Mouse (Mus musculus) ES-E14 (cell line): Measurements from ENCODE around the gene Tns1. TPM values are rescaled to one million over a fixed set of nuclear protein-coding genes. Genes with fewer than 3 reads are reported as not detected.

Experiments
- DNase-seq: peaks from one replicate; pipeline ENCODE4 v3.0.0-alpha.2; 2013; ENCODE audit warnings: low read depth, low spot score
- H3K27ac ChIP-seq: 2 replicates; pipeline ENCODE4 v1.5.1; 2012; ENCODE audit warnings: low read depth, mild to moderate bottlenecking, low read length, moderate library complexity, mixed read lengths; ENCODE audit not compliant: poor library complexity, insufficient read depth, severe bottlenecking
- H3K36me3 ChIP-seq: 2 replicates; pipeline ENCODE4 v1.6.1; 2012; ENCODE audit warnings: mild to moderate bottlenecking, low read length, moderate library complexity, mixed read lengths; ENCODE audit not compliant: control insufficient read depth, poor library complexity, insufficient read depth, severe bottlenecking
- H3K4me1 ChIP-seq, 2 experiments: fragments of 150-350 bp in 1 of 2; sonication (generic) in 1 of 2; 2 replicates each; pipeline ENCODE4 v1.6.1; 2012; ENCODE audit warnings: low read length in 2 of 2, mild to moderate bottlenecking in 1 of 2, mixed read lengths in 1 of 2; ENCODE audit not compliant: control insufficient read depth in 2 of 2, insufficient read depth in 2 of 2, poor library complexity in 1 of 2
- H3K4me3 ChIP-seq, 2 experiments: fragments of 150-350 bp in 1 of 2; sonication (generic) in 1 of 2; 2 replicates each; pipeline ENCODE4 v1.5.1; 2012; ENCODE audit warnings: low read length in 2 of 2, low read depth in 1 of 2, mild to moderate bottlenecking in 1 of 2, mixed read lengths in 1 of 2; ENCODE audit not compliant: insufficient read depth in 1 of 2, poor library complexity in 1 of 2, severe bottlenecking in 1 of 2
- H3K9ac ChIP-seq: 2 replicates; pipeline ENCODE4 v1.6.1; 2012; ENCODE audit warnings: low read depth, mild to moderate bottlenecking, low read length, mixed read lengths; ENCODE audit not compliant: poor library complexity, insufficient read depth, severe bottlenecking
- H3K9me3 ChIP-seq: fragments of 150-350 bp; sonication (generic); 2 replicates; pipeline ENCODE4 v1.6.1; 2012; ENCODE audit warnings: low read depth, mild to moderate bottlenecking, low read length; ENCODE audit not compliant: control insufficient read depth, insufficient read depth
- CHD2 ChIP-seq: IDR thresholded peaks from 2 replicates; pipeline ENCODE4 v1.6.1; 2014; ENCODE audit warnings: mild to moderate bottlenecking, low read depth, low read length, inconsistent platforms
- HCFC1 ChIP-seq: IDR thresholded peaks from 2 replicates; pipeline ENCODE4 v1.6.1; 2012; ENCODE audit warnings: low read length, inconsistent platforms, borderline replicate concordance; ENCODE audit not compliant: insufficient read depth
- MAFK ChIP-seq: IDR thresholded peaks from 2 replicates; pipeline ENCODE4 v1.6.1; 2014; ENCODE audit warnings: mild to moderate bottlenecking, low read depth, low read length, inconsistent platforms; ENCODE audit not compliant: insufficient read depth
- ZC3H11A ChIP-seq: IDR thresholded peaks from 2 replicates; pipeline ENCODE4 v1.6.1; 2012; ENCODE audit warnings: low read depth, mild to moderate bottlenecking, inconsistent platforms, low read length, borderline replicate concordance
- ZNF384 ChIP-seq: IDR thresholded peaks from 2 replicates; pipeline ENCODE4 v1.6.1; 2012; ENCODE audit warnings: low read depth, low read length, inconsistent platforms
- in situ Hi-C, 2 experiments: fragments of 600-800 bp; cut with MboI; formaldehyde crosslinking; loops; one replicate each; pipeline ENCODE4 v1.15.1; 2025; ENCODE audit warnings: low sequenced_read_pairs in 2 of 2, inconsistent platforms in 1 of 2; ENCODE audit not compliant: unreplicated experiment in 2 of 2
- total RNA-seq: library from RNA; depleted of rRNA; stranded (reverse); fragments of 300-350 nt; gene quantifications from 2 replicates; pipeline ENCODE4 v1.2.3, GENCODE M21; 2012

Tns1 gene
- total RNA-seq, 1 experiment: 9.5 TPM

GRCm38 (mm10) chr1:74017399-74018172 lies 106.7 kb downstream of the Tns1 start:
- no peaks in the 10 kb centered on the region for H3K36me3 ChIP-seq
- no peak overlapping the region for H3K4me3 ChIP-seq
- TF ChIP-seq MAFK (no peak), CHD2 (no peak), ZC3H11A (no peak), ZNF384 (no peak), HCFC1 (no peak)
- no peak overlapping the region for H3K9ac ChIP-seq
- DNase-seq: no peak
- no peaks in the 10 kb centered on the region; a peak in 1 of 4 replicates for H3K4me1 ChIP-seq
- in situ Hi-C loops: no loop called here
- H3K9me3 ChIP-seq: no peaks in the 10 kb centered on the region
- no peak overlapping the region for H3K27ac ChIP-seq

- TF ChIP-seq HCFC1 (no peak), CHD2 (no peak), ZC3H11A (no peak), MAFK (no peak), ZNF384 (no peak)
- in situ Hi-C loops: no loop called here
- DNase-seq: no peak
- H3K27ac ChIP-seq: no peak overlapping the region
- H3K9me3 ChIP-seq: no peaks in the 10 kb centered on the region
- no peaks in the 10 kb centered on the region for H3K36me3 ChIP-seq
- H3K9ac ChIP-seq: no peak overlapping the region
- H3K4me3 ChIP-seq: no peak overlapping the region
- no peaks in the 10 kb centered on the region; a peak in 1 of 4 replicates for H3K4me1 ChIP-seq
These were observed 107.6 kb downstream of the Tns1 start for GRCm38 (mm10) chr1:74016618-74017017.

- H3K4me3 ChIP-seq: no peak overlapping the region
- in situ Hi-C loops: no loop called here
- H3K36me3 ChIP-seq: no peaks in the 10 kb centered on the region
- H3K4me1 ChIP-seq: no peaks in the 10 kb centered on the region; a peak in 1 of 4 replicates
- no peak for DNase-seq
- H3K9me3 ChIP-seq: no peaks in the 10 kb centered on the region
- no peak overlapping the region for H3K27ac ChIP-seq
- no peak for TF ChIP-seq ZC3H11A
- TF ChIP-seq CHD2: no peak
- TF ChIP-seq HCFC1: no peak
- TF ChIP-seq MAFK: no peak
- TF ChIP-seq ZNF384: no peak
- H3K9ac ChIP-seq: no peak overlapping the region
These were observed 108.6 kb downstream of the Tns1 start for GRCm38 (mm10) chr1:74015513-74016234.

GRCm38 (mm10) chr1:74014538-74015327 lies 109.5 kb downstream of the Tns1 start:
- H3K9me3 ChIP-seq: no peaks in the 10 kb centered on the region
- no peaks in the 10 kb centered on the region for H3K36me3 ChIP-seq
- H3K4me1 ChIP-seq: no peaks in the 10 kb centered on the region; a peak in 1 of 4 replicates
- in situ Hi-C loops: no loop called here
- no peak for DNase-seq
- H3K4me3 ChIP-seq: no peak overlapping the region
- TF ChIP-seq ZC3H11A (no peak), HCFC1 (no peak), MAFK (no peak), ZNF384 (no peak), CHD2 (no peak)
- no peak overlapping the region for H3K9ac ChIP-seq
- H3K27ac ChIP-seq: no peak overlapping the region
